Mouse (Mus musculus): ENCODE data around the gene Pigk.

The Pigk gene

GRCm38 (mm10) chr3:152932544-152932943 lies 218.6 kb downstream of the Pigk start:
- DNase-seq (ENCODE audit: low spot score in 2 of 2), result no peak

GRCm38 (mm10) chr3:152933737-152934136 lies 219.8 kb downstream of the Pigk start:
- DNase-seq (ENCODE audit: low spot score in 2 of 2), result no peak

- no peak for DNase-seq (ENCODE audit: low spot score in 2 of 2)
Measured at GRCm38 (mm10) chr3:152936313-152936712, 222.4 kb downstream of the Pigk start.

GRCm38 (mm10) chr3:152941671-152942070 lies 227.8 kb downstream of the Pigk start:
- DNase-seq (ENCODE audit: low spot score in 2 of 2), result no peak

- DNase-seq (ENCODE audit: low spot score in 2 of 2), result no peak
Measured at GRCm38 (mm10) chr3:152942985-152943384, 229.1 kb downstream of the Pigk start.

GRCm38 (mm10) chr3:152944766-152945165 lies 230.9 kb downstream of the Pigk start:
- no peak for DNase-seq (ENCODE audit: low spot score in 2 of 2)

GRCm38 (mm10) chr3:152947031-152947640 lies 233.2 kb downstream of the Pigk start:
- no peak for DNase-seq (ENCODE audit: low spot score in 2 of 2)

GRCm38 (mm10) chr3:152948556-152948955 lies 234.7 kb downstream of the Pigk start:
- DNase-seq (ENCODE audit: low spot score in 2 of 2), result no peak

GRCm38 (mm10) chr3:152949233-152949777 lies 235.4 kb downstream of the Pigk start:
- DNase-seq (ENCODE audit: low spot score in 2 of 2), result no peak

- no peak for DNase-seq (ENCODE audit: low spot score in 2 of 2)
Measured at GRCm38 (mm10) chr3:152950299-152950698, 236.4 kb downstream of the Pigk start.

- DNase-seq (ENCODE audit: low spot score in 2 of 2), result no peak
Measured at GRCm38 (mm10) chr3:152950914-152951313, 237.0 kb downstream of the Pigk start.

GRCm38 (mm10) chr3:152951634-152952545 lies 238.0 kb downstream of the Pigk start:
- no peak for DNase-seq (ENCODE audit: low spot score in 2 of 2)

GRCm38 (mm10) chr3:152956038-152956437 lies 242.1 kb downstream of the Pigk start:
- no peak for DNase-seq (ENCODE audit: low spot score in 2 of 2)

- DNase-seq (ENCODE audit: low spot score in 2 of 2), result no peak
Measured at GRCm38 (mm10) chr3:152956771-152957170, 242.9 kb downstream of the Pigk start.

- peak; percentile 53 to 62 for DNase-seq (ENCODE audit: low spot score in 2 of 2)
Measured at GRCm38 (mm10) chr3:152958358-152959150, 244.7 kb downstream of the Pigk start.

- no peak for DNase-seq (ENCODE audit: low spot score in 2 of 2)
Measured at GRCm38 (mm10) chr3:152961855-152962376, 248.0 kb downstream of the Pigk start.

- peak in 1 of 2 experiments; percentile 33 for DNase-seq (ENCODE audit: low spot score in 2 of 2)
Measured at GRCm38 (mm10) chr3:152969774-152970347, 256.0 kb downstream of the Pigk start.

- peak in 1 of 2 experiments; percentile 25 for DNase-seq (ENCODE audit: low spot score in 2 of 2)
Measured at GRCm38 (mm10) chr3:152971373-152971772, 257.5 kb downstream of the Pigk start.

GRCm38 (mm10) chr3:152979481-152980092 lies 265.7 kb downstream of the Pigk start:
- DNase-seq (ENCODE audit: low spot score in 2 of 2), result peak in 1 of 2 experiments; percentile 22

GRCm38 (mm10) chr3:152980431-152980830 lies 266.5 kb downstream of the Pigk start:
- peak; percentile 38 to 43 for DNase-seq (ENCODE audit: low spot score in 2 of 2)

Data from right cerebral cortex, postnatal 10 days (tissue).